Mouse (Mus musculus): ENCODE data around the gene Map1s.

Map1s gene

DNA sequence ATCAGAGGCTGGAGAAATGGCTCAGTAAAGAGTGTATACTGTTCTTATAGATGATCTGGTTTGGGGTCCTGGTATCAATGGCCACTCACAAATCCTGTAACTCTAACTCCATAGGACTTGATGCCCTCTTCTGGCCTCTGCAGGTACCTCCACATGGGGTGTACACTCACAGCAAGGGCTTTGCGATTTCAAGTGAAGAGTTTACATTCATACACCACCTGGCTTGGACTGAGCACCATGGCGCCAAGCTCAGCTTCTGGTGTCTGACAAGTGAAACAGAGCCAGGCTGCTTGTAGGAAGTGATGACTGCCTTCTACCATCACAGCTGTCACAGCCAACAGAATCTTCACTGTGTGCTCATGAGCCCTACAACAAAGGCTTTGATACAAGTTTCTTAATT is 35.7 kb downstream of the Map1s start:
- DNase-seq (ENCODE audit: low spot score in 2 of 2), result no peak

DNA sequence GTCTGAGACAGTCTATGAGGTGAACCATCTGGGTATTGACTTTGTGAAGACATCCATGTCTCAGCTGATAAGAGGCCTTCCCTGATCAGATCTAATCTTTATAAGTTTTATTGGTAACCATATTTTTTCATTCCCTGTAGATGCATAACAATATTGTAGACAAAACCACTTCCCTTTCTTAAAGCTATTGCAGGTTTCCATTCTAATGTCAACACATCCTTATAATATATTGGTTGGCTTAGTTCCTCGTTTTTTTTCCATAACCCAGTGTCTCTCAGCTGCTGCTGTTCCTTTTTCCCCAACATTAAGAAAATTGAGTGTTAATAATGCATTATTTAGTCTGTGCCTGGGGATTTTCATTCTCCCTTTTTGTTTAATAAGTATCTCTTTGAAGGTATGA is 37.5 kb downstream of the Map1s start:
- DNase-seq (ENCODE audit: low spot score in 2 of 2), result no peak

DNA sequence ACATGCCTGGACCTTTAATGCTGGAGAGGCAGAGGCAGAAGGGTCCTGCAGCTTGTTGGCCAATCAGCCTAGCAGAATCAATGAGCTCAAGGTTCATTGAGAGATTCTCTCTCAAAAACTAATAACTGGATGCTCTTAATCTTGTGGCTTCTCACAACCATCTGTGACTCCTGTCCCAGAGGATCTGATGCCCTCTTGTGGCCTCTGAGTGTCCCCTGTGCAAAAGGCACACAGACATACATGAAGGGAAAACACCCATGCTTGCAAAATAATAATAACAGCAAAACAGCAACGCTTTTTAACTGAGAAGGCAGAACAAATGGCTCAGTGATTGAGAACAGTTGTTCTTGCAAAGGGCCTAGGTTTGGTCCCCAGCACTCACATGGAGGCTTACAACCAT is 44.1 kb downstream of the Map1s start:
- no peak for DNase-seq (ENCODE audit: low spot score in 2 of 2)

GRCm38 (mm10) chr8:70960703-70961472 is 55.2 kb downstream of the Map1s start:
- DNase-seq (ENCODE audit: low spot score in 2 of 2), result no peak

- peak in 1 of 2 experiments; percentile 25 for DNase-seq (ENCODE audit: low spot score in 2 of 2)
Observed at GRCm38 (mm10) chr8:70964159-70964558, 58.4 kb downstream of the Map1s start.

GRCm38 (mm10) chr8:70964861-70965260 is 59.1 kb downstream of the Map1s start:
- no peak for DNase-seq (ENCODE audit: low spot score in 2 of 2)

All from right cerebral cortex, postnatal 10 days (tissue).